Mouse (Mus musculus) T-helper 1 cell (primary cell): Measurements from ENCODE around the gene Cox10.

Experiments used
- in situ Hi-C: fragments of 300-600 bp; cut with MboI, MseI; formaldehyde crosslinking; loops from one replicate; pipeline ENCODE4 v1.15.1; 2025; ENCODE audit warnings: high pct_unique_total_duplicates

The Cox10 gene

GRCm38 (mm10) chr11:64000200-64000794, 79.0 kb downstream of the Cox10 start:
- in situ Hi-C loops: no loop called here

GRCm38 (mm10) chr11:63999431-63999830, 79.8 kb downstream of the Cox10 start:
- in situ Hi-C loops: no loop called here

GRCm38 (mm10) chr11:63991958-63992357, 87.3 kb downstream of the Cox10 start:
- in situ Hi-C loops: no loop called here

GRCm38 (mm10) chr11:63990759-63991158, 88.5 kb downstream of the Cox10 start:
- in situ Hi-C loops: no loop called here

GRCm38 (mm10) chr11:63990311-63990710, 89.0 kb downstream of the Cox10 start:
- in situ Hi-C loops: no loop called here

- in situ Hi-C loops: no loop called here
Measured at GRCm38 (mm10) chr11:63988991-63989860, 90.0 kb downstream of the Cox10 start.

- in situ Hi-C loops: no loop called here
Measured at GRCm38 (mm10) chr11:63988031-63988665, 91.1 kb downstream of the Cox10 start.

- in situ Hi-C loops: no loop called here
Measured at GRCm38 (mm10) chr11:63986710-63987109, 92.6 kb downstream of the Cox10 start.

GRCm38 (mm10) chr11:63985481-63985880, 93.8 kb downstream of the Cox10 start:
- in situ Hi-C loops: no loop called here

GRCm38 (mm10) chr11:63984622-63985168, 94.6 kb downstream of the Cox10 start:
- in situ Hi-C loops: no loop called here

- in situ Hi-C loops: no loop called here
Measured at GRCm38 (mm10) chr11:63977741-63978140, 101.5 kb downstream of the Cox10 start.

GRCm38 (mm10) chr11:63976775-63977174, 102.5 kb downstream of the Cox10 start:
- in situ Hi-C loops: no loop called here

- in situ Hi-C loops: no loop called here
Measured at GRCm38 (mm10) chr11:63975260-63975899, 103.9 kb downstream of the Cox10 start.

- in situ Hi-C loops: no loop called here
Measured at GRCm38 (mm10) chr11:63973973-63974372, 105.3 kb downstream of the Cox10 start.

GRCm38 (mm10) chr11:63971462-63971861, 107.8 kb downstream of the Cox10 start:
- in situ Hi-C loops: no loop called here

- in situ Hi-C loops: no loop called here
Measured at GRCm38 (mm10) chr11:63970818-63971217, 108.5 kb downstream of the Cox10 start.

GRCm38 (mm10) chr11:63969205-63969910, 109.9 kb downstream of the Cox10 start:
- in situ Hi-C loops: no loop called here

GRCm38 (mm10) chr11:63968388-63969035, 110.8 kb downstream of the Cox10 start:
- in situ Hi-C loops: no loop called here

GRCm38 (mm10) chr11:63967641-63968387, 111.5 kb downstream of the Cox10 start:
- in situ Hi-C loops: no loop called here

GRCm38 (mm10) chr11:63965437-63965836, 113.8 kb downstream of the Cox10 start:
- in situ Hi-C loops: no loop called here
